Mouse (Mus musculus): ENCODE data around the gene Atn1. TPM values are rescaled to one million over a fixed set of nuclear protein-coding genes. Genes with fewer than 3 reads are reported as not detected.

Gene Atn1
- total RNA-seq, 2 experiments from 2014 or later = 0.94 to 10.0 TPM

GRCm38 (mm10) chr6:124718703-124719102, 37.6 kb downstream of the Atn1 start:
- no peak for ATAC-seq (replicated peaks; ENCODE audit: low FRiP score, poor library complexity, severe bottlenecking)

GRCm38 (mm10) chr6:124717968-124718367, 38.4 kb downstream of the Atn1 start:
- no peak for ATAC-seq (replicated peaks; ENCODE audit: low FRiP score, poor library complexity, severe bottlenecking)

- no peak for ATAC-seq (replicated peaks; ENCODE audit: low FRiP score, poor library complexity, severe bottlenecking)
Observed at GRCm38 (mm10) chr6:124716864-124717490, 39.3 kb downstream of the Atn1 start.

GRCm38 (mm10) chr6:124712918-124713317, 43.4 kb downstream of the Atn1 start:
- ATAC-seq (replicated peaks; ENCODE audit: low FRiP score, poor library complexity, severe bottlenecking) = no peak

- peak; percentile 94 for ATAC-seq (replicated peaks; ENCODE audit: low FRiP score, poor library complexity, severe bottlenecking)
Observed at GRCm38 (mm10) chr6:124711824-124712782, 44.2 kb downstream of the Atn1 start, which contains the start of the genes Emg1 and Phb2. TSS of gene Emg1 (minus strand) at chr6:124712178. TSS of gene Phb2 (plus strand) at chr6:124712336.

GRCm38 (mm10) chr6:124708289-124708889, 47.9 kb downstream of the Atn1 start:
- ATAC-seq (replicated peaks; ENCODE audit: low FRiP score, poor library complexity, severe bottlenecking) = no peak

- ATAC-seq (replicated peaks; ENCODE audit: low FRiP score, poor library complexity, severe bottlenecking) = no peak
Observed at GRCm38 (mm10) chr6:124706061-124706627, 50.2 kb downstream of the Atn1 start.

- no peak for ATAC-seq (replicated peaks; ENCODE audit: low FRiP score, poor library complexity, severe bottlenecking)
Observed at GRCm38 (mm10) chr6:124704417-124704816, 51.9 kb downstream of the Atn1 start.

- no peak for ATAC-seq (replicated peaks; ENCODE audit: low FRiP score, poor library complexity, severe bottlenecking)
Observed at GRCm38 (mm10) chr6:124703789-124704188, 52.5 kb downstream of the Atn1 start.

GRCm38 (mm10) chr6:124702784-124703103, 53.6 kb downstream of the Atn1 start:
- peak; percentile 74 for ATAC-seq (replicated peaks; ENCODE audit: low FRiP score, poor library complexity, severe bottlenecking)

GRCm38 (mm10) chr6:124702102-124702783, 54.1 kb downstream of the Atn1 start:
- ATAC-seq (replicated peaks; ENCODE audit: low FRiP score, poor library complexity, severe bottlenecking) = peak; percentile 34; the same call in 1 of the 2 replicates

GRCm38 (mm10) chr6:124701338-124701737, 55.0 kb downstream of the Atn1 start:
- no peak for ATAC-seq (replicated peaks; ENCODE audit: low FRiP score, poor library complexity, severe bottlenecking)

GRCm38 (mm10) chr6:124699962-124700610, 56.2 kb downstream of the Atn1 start:
- no peak for ATAC-seq (replicated peaks; ENCODE audit: low FRiP score, poor library complexity, severe bottlenecking)

- no peak for ATAC-seq (replicated peaks; ENCODE audit: low FRiP score, poor library complexity, severe bottlenecking)
Observed at GRCm38 (mm10) chr6:124699366-124699765, 57.0 kb downstream of the Atn1 start.

- ATAC-seq (replicated peaks; ENCODE audit: low FRiP score, poor library complexity, severe bottlenecking) = no peak
Observed at GRCm38 (mm10) chr6:124698751-124699150, 57.6 kb downstream of the Atn1 start.

- ATAC-seq (replicated peaks; ENCODE audit: low FRiP score, poor library complexity, severe bottlenecking) = no peak
Observed at GRCm38 (mm10) chr6:124696441-124697150, 59.7 kb downstream of the Atn1 start.

- no peak for ATAC-seq (replicated peaks; ENCODE audit: low FRiP score, poor library complexity, severe bottlenecking)
Observed at GRCm38 (mm10) chr6:124694166-124694955, 62.0 kb downstream of the Atn1 start.

All from erythroblast, adult 5-6 weeks (primary cell).